Mouse (Mus musculus): ENCODE results near the gene B9d2.

Gene B9d2

DNA sequence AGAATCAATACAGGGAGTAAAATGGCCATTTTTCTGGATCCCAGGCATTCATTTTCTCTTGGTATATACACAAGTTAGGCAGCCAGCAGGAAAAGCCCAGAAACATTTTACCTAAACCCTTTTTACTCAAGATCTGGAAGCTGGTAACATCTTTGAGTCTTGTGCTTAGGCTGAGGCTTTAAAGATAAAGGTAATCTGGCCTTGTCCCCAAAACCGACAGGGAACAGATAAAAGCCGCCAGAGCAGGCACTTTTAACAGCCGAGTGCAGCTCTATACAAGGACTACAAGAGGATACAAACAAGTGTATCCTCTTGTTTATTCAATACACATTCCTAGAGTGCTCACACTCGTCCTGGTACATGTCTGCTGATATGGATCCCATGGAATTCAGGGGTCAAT is 54.4 kb downstream of the B9d2 start:
- DNase-seq, result no peak
